Mouse (Mus musculus): ENCODE data around the gene Mrpl52.

DNA sequence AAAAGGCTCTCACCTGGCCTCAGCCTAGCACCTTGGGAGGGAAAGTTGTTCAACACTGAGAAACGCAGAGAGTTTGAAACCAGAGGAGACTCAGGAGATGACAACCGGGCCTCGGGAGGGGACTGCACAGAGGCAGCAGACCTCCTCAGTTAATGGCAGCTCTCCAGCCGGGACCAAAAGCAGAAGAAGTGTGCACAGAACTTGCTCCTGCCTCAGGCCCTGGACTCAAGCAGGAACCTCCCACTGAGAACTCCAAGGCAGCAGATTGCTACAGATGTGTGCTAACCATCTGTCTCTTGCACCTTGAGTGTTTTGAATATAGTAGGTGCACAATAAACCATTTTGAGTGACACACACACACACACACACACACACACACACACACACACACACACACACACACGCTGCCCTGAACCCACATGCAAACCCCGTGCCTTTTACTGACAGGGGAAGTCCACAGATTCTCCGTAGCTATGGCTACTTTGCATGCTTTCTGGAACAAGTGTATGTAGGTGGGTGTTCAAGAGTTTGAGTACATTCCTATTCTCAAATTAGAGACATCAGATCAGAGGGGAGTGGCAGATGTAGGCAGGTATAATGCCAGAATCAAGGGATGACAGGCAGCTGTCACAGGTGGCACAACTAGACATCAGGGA lies 28.7 kb upstream of the Mrpl52 start:
- no peak for TF ChIP-seq CTCF (IDR thresholded peaks at IDR 0.05; ENCODE audit: low read depth)
- TF ChIP-seq EP300 (IDR thresholded peaks at IDR 0.05; ENCODE audit: low read depth): no peak

All from liver, embryonic 14.5 days (tissue).